Mouse (Mus musculus) kidney, postnatal 4 days (tissue): ENCODE results near the gene Pkd1.

ENCODE experiments used
- DNase-seq, 2 experiments: peaks; one replicate each; pipeline ENCODE4 v3.0.0; 2021; ENCODE audit warnings: mixed read lengths in 2 of 2

The Pkd1 gene

GRCm38 (mm10) chr17:24567034-24567779 is 17.6 kb downstream of the Pkd1 start:
- peak; percentile 26 to 45 for DNase-seq

GRCm38 (mm10) chr17:24569837-24570236 is 20.2 kb downstream of the Pkd1 start:
- no peak for DNase-seq

- no peak for DNase-seq
These were observed 23.1 kb downstream of the Pkd1 start for GRCm38 (mm10) chr17:24572651-24573245.

- no peak for DNase-seq
These were observed 24.2 kb downstream of the Pkd1 start for GRCm38 (mm10) chr17:24573811-24574210.

- DNase-seq = no peak
These were observed 29.9 kb downstream of the Pkd1 start for GRCm38 (mm10) chr17:24579532-24579931.

- no peak for DNase-seq
These were observed 30.7 kb downstream of the Pkd1 start for GRCm38 (mm10) chr17:24580287-24580686.

- DNase-seq = no peak
These were observed 34.2 kb downstream of the Pkd1 start for GRCm38 (mm10) chr17:24583599-24584460.

- no peak for DNase-seq
These were observed 34.9 kb downstream of the Pkd1 start for GRCm38 (mm10) chr17:24584520-24584919.

GRCm38 (mm10) chr17:24586532-24586931 is 36.9 kb downstream of the Pkd1 start:
- no peak for DNase-seq

- no peak for DNase-seq
These were observed 41.3 kb downstream of the Pkd1 start for GRCm38 (mm10) chr17:24590943-24591342.

GRCm38 (mm10) chr17:24591695-24592094 is 42.1 kb downstream of the Pkd1 start:
- no peak for DNase-seq

GRCm38 (mm10) chr17:24593248-24593647 is 43.6 kb downstream of the Pkd1 start:
- no peak for DNase-seq

- no peak for DNase-seq
These were observed 44.6 kb downstream of the Pkd1 start for GRCm38 (mm10) chr17:24593992-24594890.

- DNase-seq = peak in 1 of 2 experiments; percentile 40
These were observed 45.8 kb downstream of the Pkd1 start for GRCm38 (mm10) chr17:24595126-24596072.

GRCm38 (mm10) chr17:24596073-24596466 is 46.4 kb downstream of the Pkd1 start:
- no peak for DNase-seq

- no peak for DNase-seq
These were observed 47.0 kb downstream of the Pkd1 start for GRCm38 (mm10) chr17:24596471-24597183.

- no peak for DNase-seq
These were observed 48.4 kb downstream of the Pkd1 start for GRCm38 (mm10) chr17:24597989-24598388.

- no peak for DNase-seq
These were observed 50.9 kb downstream of the Pkd1 start for GRCm38 (mm10) chr17:24600502-24600901.

GRCm38 (mm10) chr17:24603961-24604360 is 54.3 kb downstream of the Pkd1 start:
- no peak for DNase-seq

GRCm38 (mm10) chr17:24604557-24604956 is 54.9 kb downstream of the Pkd1 start:
- DNase-seq = no peak

- DNase-seq = no peak
These were observed 58.7 kb downstream of the Pkd1 start for GRCm38 (mm10) chr17:24608370-24608769.
